Mouse (Mus musculus) telencephalon, adult 2 months (tissue): ENCODE data around the gene Slc30a4.

Source experiments
- DNase-seq: peaks from one replicate; pipeline ENCODE4 v3.0.0-alpha.2; 2011; ENCODE audit warnings: low read depth, low spot score

Gene Slc30a4

GRCm38 (mm10) chr2:122681379-122682137 is 20.9 kb downstream of the Slc30a4 start:
- no peak for DNase-seq

GRCm38 (mm10) chr2:122675126-122675525 is 27.3 kb downstream of the Slc30a4 start:
- DNase-seq, result no peak

DNA sequence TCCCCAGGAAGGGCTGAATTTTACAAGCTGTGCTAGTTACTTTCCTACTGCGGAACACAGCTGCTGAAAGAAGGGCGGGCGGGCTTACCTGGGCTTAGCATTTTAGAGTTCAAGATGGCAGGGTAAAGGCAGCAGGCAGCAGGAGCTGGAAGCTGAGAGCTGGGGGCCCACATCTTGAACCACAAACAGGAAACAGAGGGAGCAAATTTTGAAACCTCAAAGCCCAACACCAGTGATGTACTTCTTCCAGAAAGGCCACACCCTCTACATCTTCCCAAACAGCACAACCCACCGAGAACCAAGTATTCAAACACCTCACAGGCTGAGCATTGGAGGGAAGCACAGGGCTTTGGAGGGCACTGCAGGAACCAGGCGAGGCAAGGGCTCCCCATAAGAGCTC is 29.6 kb downstream of the Slc30a4 start:
- DNase-seq, result no peak

- DNase-seq, result no peak
Observed at GRCm38 (mm10) chr2:122671714-122672113, 30.7 kb downstream of the Slc30a4 start.

DNA sequence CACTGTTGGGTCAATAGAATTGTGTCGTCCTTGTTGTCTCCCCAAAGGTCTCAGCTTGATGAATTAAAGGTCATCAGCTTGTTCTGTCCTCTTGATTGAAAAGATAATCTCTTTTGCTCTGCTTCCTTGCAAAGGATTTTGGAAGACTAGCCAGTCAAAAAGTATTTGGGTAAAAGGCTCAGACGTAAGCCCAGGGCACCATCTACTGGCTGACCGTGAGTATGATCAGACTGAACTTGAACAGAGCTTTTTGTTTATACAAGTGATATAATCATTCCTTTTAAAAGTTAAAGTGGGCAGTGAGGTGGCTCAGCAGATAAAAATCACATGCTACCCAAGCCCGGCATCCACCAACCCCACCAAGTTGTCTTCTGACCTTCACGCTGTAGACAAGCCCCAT is 34.6 kb downstream of the Slc30a4 start:
- peak; percentile 33 for DNase-seq

- peak; percentile 33 for DNase-seq
Observed at GRCm38 (mm10) chr2:122665973-122666875, 36.2 kb downstream of the Slc30a4 start.

GRCm38 (mm10) chr2:122665253-122665972 is 37.0 kb downstream of the Slc30a4 start:
- no peak for DNase-seq

DNA sequence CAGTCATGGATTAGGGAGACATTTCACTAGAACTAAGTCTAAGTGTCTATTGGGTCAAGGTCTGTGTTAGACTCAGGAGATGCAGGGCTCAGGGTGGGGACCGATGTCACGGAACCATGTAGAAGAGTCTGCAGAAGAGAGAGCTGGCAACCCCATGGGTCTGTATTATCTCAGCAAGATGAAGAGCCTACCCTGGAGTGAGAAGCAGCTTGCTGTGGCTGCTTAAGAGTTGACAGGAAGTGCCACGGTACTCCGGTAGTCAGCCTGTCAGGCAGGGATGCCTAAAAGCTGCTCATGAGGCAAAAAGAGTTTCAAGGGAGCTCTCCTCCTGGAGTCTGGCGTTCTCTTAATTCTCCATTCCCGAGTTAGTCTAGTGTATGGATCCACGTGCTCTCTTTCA is 42.6 kb downstream of the Slc30a4 start:
- DNase-seq, result no peak

DNA sequence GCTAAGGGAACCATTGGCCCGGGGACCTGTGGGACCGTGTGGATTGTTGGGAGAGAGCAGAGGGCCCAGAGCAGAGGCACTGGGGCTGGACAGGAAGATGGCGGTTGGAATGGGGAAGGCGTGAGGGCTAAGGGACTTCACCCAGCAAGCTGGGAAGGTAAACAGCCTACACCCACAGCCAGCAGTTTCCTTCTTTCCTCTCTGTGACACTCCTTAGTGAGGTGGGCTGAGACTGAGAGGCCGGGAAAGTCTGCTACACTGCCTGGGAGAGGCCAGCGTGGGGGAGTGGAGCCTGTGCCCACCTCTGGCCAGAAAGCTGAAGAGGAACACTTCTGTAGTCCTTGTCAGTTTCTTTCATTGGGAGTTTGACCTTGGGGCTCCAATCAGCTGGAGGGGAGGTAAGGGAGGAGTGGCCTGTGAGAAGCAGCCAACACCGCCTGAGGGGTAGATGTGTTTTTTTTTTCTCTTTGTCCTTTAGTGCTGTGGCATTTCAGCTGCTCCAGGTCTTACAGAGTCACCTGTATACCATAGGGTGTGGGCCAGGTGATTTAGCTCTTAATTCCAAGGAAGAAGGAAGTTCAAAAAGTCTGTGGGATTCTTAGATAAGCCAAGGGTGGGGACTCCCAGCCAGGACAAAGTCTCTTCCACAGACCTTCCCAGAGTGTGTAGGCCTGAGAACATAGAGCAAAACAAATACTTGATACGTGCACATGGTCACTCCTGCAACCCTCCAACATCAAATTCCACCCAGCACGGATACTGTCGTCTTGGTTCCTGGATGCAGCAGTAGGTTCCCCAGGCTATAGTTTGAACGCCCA is 44.5 kb downstream of the Slc30a4 start:
- DNase-seq, result no peak

DNA sequence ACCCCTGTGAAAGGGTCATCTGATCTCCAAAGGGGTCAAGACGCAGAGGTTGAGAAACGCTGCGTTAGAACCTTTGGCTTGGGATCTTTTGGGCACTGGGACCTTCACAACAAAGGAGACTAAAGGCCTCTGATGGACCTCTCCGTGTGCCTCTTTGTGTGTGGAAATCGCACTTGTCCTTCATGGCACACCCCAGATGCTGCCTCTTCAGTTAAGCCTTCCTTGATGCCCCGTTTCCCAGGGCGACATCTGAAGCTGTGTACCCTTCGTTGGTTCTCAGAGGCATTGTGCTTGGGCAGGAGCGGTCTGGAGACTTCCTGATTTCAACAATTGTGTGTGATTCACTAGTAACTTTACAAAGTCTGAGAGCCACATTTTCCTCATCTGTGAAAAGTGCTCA is 45.7 kb downstream of the Slc30a4 start:
- DNase-seq, result no peak

DNA sequence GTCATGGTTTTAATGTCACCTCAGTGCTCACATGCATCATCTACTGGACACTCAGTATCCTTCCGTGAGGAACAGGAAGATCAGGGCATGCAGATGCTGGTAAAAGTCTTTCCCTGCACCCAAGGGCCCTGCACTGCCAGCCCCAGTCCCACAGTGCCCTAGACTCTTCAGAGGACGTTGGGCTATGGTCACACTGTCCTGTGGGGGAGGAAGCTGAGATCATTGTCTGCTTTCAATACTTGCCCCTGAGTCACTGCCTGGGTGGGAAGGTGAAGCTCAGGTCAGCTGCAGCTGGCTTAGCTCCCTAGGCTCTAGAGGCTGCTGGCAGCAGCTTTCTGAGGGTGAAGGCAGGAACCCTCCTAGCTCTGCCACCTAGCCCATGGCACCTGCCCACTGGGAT is 46.4 kb downstream of the Slc30a4 start:
- DNase-seq, result no peak

- no peak for DNase-seq
Observed at GRCm38 (mm10) chr2:122652096-122653084, 50.1 kb downstream of the Slc30a4 start.

GRCm38 (mm10) chr2:122638673-122639072 is 63.8 kb downstream of the Slc30a4 start:
- no peak for DNase-seq

DNA sequence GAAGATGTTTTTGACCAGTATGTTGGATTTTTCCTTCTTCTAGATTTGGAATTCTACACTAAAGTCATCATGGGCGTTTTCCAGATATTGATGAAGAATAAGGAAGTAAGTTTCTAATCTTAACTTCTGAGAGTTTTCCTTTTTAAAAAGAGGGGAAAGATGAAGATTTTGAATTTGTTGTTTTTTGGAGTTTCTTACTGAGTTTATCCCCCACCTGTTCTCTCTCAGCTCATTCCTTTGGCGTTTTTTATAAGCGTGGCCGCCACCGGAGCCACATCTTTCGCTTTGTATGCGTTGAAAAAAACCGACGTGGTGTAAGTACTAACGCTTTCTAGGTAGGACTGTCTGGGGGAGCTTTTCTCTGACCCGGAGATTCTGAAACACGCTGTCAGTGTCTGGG is 64.4 kb downstream of the Slc30a4 start:
- DNase-seq, result no peak

GRCm38 (mm10) chr2:122637526-122637997 is 64.9 kb downstream of the Slc30a4 start:
- DNase-seq, result no peak

- no peak for DNase-seq
Observed at GRCm38 (mm10) chr2:122636686-122637085, 65.8 kb downstream of the Slc30a4 start, which contains the start of gene AA467197. Gene AA467197, plus strand, starts transcription at chr2:122636986.
